Mouse (Mus musculus) megakaryocyte, embryonic 14.5 days (primary cell): ENCODE measurements around the gene Mlxip.

Experiments
- FLI1 ChIP-seq: IDR thresholded peaks from 2 replicates; pipeline ENCODE4 v1.6.1; 2012; ENCODE audit warnings: low read length, inconsistent platforms, mixed read lengths
- GATA1 ChIP-seq: IDR thresholded peaks from 3 replicates; pipeline ENCODE4 v1.6.1; 2012; ENCODE audit warnings: mixed read lengths, low read length, inconsistent platforms, borderline replicate concordance

DNA sequence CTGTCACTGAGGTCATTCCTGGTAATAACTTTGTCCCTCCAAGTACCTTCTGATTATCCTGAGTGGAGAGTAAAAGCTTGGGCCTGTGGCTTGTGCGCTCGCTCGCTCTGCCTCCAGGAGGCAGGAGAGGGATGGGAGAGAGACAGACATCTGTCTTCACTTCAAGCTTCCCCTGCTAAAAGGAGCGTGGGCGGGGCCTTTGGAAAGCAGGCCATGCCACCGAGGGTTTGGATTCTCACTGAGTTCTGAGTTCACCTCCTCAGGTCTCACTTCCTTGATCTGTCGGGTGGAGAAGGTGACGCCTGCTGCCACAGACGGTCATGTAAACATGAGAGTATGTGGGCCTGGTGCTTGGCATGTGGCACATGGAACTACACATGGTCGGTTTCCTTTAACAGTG lies 44.2 kb upstream of the Mlxip start:
- TF ChIP-seq GATA1: no peak
- TF ChIP-seq FLI1: no peak
